Mouse (Mus musculus) embryonic fibroblast, embryonic 13.5 days (primary cell): ENCODE data around the gene Myo5a. TPM values are rescaled to one million over a fixed set of nuclear protein-coding genes. Genes with fewer than 3 reads are reported as not detected.

Experiments used
- H3K27ac ChIP-seq: 2 replicates; pipeline ENCODE4 v1.5.1; 2012; ENCODE audit warnings: low read length, control low read depth, inconsistent platforms; ENCODE audit not compliant: insufficient read depth
- H3K4me1 ChIP-seq: 2 replicates; pipeline ENCODE4 v1.6.1; 2011; ENCODE audit warnings: low read length; ENCODE audit not compliant: control insufficient read depth, insufficient read depth
- H3K4me3 ChIP-seq: 2 replicates; pipeline ENCODE4 v1.5.1; 2011; ENCODE audit warnings: mild to moderate bottlenecking, control low read depth, low read length; ENCODE audit not compliant: insufficient read depth
- CTCF ChIP-seq: IDR thresholded peaks from 2 replicates; pipeline ENCODE4 v1.5.1; 2011; ENCODE audit warnings: mild to moderate bottlenecking, control low read depth, low read length, moderate library complexity, borderline replicate concordance; ENCODE audit not compliant: insufficient read depth
- POLR2A ChIP-seq: IDR thresholded peaks from 2 replicates; pipeline ENCODE4 v1.6.1; 2011; ENCODE audit warnings: low read depth, mild to moderate bottlenecking, control low read depth, low read length, moderate library complexity
- polyA plus RNA-seq: library from polyadenylated mRNA; stranded (reverse); fragments of >200 nt; gene quantifications from 2 replicates; pipeline ENCODE4 v1.2.4, GENCODE M21; 2011; ENCODE audit warnings: low read depth; ENCODE audit not compliant: missing spikeins, insufficient read length

Gene Myo5a
- polyA plus RNA-seq, 1 experiment, result 103 TPM

DNA sequence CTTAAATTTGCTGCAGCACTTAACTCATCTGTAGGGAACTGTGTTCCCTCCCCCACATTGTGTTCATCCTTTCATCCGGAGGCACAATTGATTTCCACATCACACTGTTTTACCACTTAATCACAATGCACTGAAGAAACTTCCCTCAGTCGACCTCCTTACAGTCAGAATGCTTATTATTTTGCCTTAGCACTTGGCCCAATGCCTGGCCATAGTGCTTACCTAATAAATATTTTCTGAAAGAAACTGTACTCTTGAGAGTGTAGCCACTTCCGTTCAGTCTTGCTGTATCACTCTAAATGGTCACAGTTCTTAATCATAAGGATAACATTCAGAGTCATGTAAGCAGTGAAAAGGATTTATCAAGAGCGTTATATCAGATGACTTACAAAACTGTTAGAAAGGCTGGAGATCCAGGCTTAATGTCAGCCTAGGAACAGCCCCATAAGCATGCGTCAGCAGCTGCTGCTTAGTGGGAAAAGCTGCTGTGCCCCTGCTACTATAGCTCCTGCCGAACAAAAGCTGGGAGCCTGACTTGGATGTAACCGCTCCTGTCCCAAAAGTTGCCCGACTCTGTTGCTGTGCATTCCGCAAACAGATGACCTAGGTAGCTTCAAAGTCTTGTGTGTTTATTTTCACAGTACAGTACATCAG, 6.0 kb upstream of the Myo5a start:
- Histone ChIP-seq H3K27ac (peak overlapping the region; percentile 43), H3K4me1 (peaks cover 3% of the 10 kb centered on the region; the same call in 1 of the 2 replicates)
- TF ChIP-seq POLR2A (no peak), CTCF (no peak)

DNA sequence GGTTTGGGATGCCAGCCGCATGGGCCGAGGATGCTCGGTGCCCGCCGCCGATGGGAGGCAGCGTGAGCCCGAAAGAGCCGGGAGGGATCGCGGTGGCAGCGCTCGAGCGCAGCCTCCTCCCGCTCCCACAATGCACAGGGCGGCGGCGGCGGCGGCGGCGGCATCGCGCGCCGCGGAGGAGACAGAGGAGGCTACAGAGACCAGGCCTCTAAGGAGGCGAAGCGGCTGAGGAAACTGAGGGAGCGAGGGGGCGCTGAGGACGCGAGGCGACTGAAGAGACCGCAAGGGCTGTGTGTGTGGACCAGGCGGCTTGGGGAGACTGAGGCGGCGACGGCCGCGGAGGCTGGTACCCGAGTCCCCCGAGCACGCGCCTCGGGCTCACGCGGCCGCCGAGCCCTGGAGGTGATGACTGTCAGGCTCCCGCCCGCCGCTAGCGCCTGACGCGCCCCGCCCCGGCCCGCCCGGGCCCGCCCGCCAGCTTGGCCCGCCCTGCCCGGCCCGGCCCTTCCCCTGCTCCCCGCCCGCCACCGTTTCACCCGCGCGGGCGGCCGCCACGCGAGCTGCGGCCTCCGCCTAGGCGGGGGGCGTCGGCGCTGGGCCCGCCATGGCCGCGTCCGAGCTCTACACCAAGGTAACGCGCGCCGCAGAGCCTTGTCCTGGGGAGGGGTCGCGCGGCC, 352 bp downstream of the Myo5a start:
- Histone ChIP-seq H3K27ac (peak overlapping the region; percentile 93), H3K4me1 (no peaks in the 10 kb centered on the region; the same call in 1 of the 2 replicates), H3K4me3 (peak overlapping the region; percentile 92)
- TF ChIP-seq POLR2A (peak; percentile 67), CTCF (no peak)

More for the DNA sequence above, 6.0 kb upstream of the Myo5a start:
- H3K4me3 ChIP-seq, result no peak overlapping the region

DNA sequence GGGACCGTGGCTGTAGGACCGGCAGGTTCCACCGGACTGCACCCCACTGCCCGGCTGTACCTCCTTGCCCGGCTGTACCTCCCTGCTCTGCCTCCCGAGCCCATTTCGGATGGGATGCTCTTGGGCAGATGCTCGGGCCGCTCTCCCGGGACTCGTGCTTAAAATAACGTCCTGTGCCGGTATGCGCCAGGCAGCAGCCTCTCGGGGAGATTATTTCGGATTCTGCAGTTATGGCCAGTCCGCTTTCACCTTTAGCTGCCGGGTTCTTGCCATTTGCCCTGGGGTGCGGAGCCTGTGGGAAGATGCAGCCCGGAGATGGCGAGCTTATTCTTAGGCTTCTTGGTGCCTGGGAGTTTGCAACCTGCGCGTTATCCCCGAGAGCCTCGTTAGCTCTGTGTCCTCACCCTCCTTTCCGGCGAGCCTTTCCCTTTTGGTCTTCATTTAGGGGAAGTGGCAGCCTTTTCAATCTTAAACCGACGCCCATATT, 934 bp downstream of the Myo5a start:
- peak overlapping the region; percentile 15 for H3K27ac ChIP-seq
- no peaks in the 10 kb centered on the region; the same call in 1 of the 2 replicates for H3K4me1 ChIP-seq
- TF ChIP-seq POLR2A (no peak), CTCF (no peak)
- peak overlapping the region; percentile 92 for H3K4me3 ChIP-seq

DNA sequence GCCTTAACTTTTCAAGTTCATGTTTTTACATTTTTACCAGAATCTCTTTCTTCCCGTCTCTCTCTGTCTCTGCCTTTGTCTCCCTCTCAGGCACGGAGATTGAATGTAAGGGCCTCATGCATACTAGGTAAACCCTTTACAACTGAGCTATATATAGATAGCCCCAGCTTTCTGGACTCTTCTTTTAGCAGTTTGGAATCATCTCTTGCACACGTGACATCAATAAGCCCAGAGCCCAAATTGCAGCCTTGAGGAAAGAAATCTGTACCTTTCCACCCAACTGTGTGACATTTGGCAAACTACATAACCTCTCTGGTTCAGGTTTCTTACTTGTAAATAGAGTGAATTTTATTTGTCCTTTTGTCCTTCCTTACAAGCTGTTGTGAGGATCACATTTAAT, 1.5 kb downstream of the Myo5a start:
- Histone ChIP-seq H3K4me1 (peaks cover 3% of the 10 kb centered on the region), H3K4me3 (peak overlapping the region; percentile 92), H3K27ac (no peak overlapping the region)
- no peak for TF ChIP-seq CTCF
- no peak for TF ChIP-seq POLR2A

DNA sequence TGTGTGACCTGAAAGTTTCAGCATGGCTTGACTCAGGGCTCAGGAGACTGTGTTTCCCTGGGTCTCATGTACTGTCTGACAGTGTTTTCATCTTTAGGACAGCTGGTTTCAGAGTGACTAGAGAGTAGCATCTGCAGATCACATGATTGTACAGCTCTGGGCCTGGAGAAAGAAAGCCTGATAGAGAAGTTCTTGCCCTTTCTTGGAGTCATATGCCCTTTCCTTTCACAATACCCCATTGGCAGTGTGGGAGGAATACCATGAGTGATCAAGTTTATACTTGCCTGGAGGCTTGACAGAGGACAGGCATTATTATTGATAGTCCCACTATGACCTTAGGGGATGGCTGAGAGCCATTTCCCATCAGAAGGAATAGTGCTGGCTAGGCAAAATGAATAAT, 6.4 kb downstream of the Myo5a start:
- Histone ChIP-seq H3K4me3 (no peak overlapping the region), H3K4me1 (peaks cover 3% of the 10 kb centered on the region), H3K27ac (no peak overlapping the region)
- TF ChIP-seq CTCF, result no peak
- no peak for TF ChIP-seq POLR2A

DNA sequence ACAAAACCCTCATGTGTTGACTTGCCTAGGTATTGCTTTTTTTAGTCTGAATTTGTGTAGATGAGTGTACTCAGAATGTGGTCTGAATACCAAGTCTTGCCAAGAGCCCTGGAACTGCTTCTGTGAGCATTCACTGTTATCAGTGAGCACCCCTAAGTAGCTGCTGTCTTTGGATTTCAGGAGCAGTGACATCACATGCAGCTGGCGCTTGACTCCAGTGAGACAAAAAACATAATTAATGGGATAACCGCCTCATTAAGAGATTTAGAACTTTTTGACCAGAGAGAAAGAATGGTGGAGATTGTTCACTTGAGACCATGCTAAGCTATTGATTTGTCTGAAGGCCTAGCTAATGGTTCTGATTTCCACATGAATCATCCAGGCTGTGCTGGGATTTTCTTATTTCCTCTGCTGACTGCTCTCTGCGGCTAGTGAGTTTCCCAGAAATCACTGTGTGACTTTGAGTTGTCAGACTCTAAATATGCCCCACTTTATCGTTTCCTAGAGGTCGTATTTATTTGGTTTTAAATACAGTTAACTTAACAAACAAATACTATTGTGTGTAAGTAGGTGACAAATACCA, 14.5 kb downstream of the Myo5a start:
- TF ChIP-seq CTCF (no peak), POLR2A (no peak)
- Histone ChIP-seq H3K4me1 (peaks cover 13% of the 10 kb centered on the region; the same call in 1 of the 2 replicates), H3K4me3 (no peak overlapping the region), H3K27ac (peak overlapping the region; percentile 73)

DNA sequence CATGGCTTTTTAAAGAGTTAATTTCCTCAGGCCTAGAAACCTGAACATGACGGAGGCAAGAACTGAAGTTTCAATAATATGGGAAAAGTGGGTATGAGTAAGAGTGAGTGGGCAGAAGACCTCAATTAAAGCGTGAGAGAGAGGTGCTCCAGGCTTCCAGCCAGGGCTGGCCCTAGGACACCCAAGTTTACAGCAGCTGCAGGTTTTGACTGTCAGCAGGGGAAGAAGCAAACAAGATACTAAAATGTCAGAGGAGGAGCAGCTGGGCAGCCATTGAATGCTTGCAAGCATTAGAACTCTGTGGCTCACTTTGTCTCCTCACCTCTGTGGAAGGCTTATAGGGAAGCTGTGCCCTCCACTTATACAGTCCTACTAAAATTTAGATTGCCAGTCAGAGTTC, 17.0 kb downstream of the Myo5a start:
- H3K27ac ChIP-seq, result 0 out of 2 replicates have a peak overlapping the region, but pooled peaks have one; percentile 42
- TF ChIP-seq POLR2A (no peak), CTCF (no peak)
- H3K4me3 ChIP-seq, result no peak overlapping the region
- H3K4me1 ChIP-seq, result peaks cover 20% of the 10 kb centered on the region

DNA sequence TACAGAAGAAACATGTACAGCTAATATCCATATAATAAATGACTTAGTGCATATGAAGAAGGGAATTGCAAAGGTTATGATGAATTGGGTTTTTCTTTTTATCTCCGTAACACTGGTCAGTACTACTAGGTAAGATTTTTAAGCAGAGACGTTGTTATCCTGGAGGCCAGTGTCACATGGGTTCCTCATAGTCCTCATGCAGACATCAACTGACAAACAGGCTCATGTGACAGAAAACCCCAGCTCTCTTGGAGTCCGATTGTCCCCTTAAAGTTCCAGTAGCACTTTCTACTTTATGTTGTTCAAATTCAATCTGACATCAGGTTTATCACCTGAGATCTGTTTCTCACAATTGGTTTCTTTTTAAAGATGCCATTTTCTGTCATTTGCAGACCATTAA, 18.5 kb downstream of the Myo5a start:
- H3K4me1 ChIP-seq, result peaks cover 24% of the 10 kb centered on the region
- no peak for TF ChIP-seq CTCF
- TF ChIP-seq POLR2A, result no peak

DNA sequence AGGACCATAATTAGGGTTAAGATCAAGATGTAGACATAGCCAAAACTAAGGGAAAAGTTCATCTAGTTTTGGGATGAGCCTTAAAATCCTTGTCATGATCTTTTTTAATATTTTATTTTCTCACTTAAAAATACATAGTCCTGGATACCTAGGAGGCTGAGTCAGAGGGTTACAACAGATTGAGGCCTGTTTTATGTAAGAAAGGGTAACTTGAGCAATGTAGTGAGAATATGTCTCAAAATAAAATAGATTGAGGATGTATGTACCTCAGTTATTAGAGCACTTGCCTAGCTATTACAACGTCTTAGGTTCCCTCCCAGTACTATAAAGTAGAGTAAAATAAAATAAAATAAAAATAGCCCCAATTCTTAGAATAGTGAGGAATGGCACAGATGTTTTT, 21.3 kb downstream of the Myo5a start:
- TF ChIP-seq CTCF (no peak), POLR2A (no peak)
- H3K4me1 ChIP-seq, result peaks cover 18% of the 10 kb centered on the region
- peak overlapping the region; percentile 81 for H3K27ac ChIP-seq
- H3K4me3 ChIP-seq, result no peak overlapping the region

More for the DNA sequence above, 18.5 kb downstream of the Myo5a start:
- no peak overlapping the region for H3K27ac ChIP-seq
- H3K4me3 ChIP-seq, result no peak overlapping the region

DNA sequence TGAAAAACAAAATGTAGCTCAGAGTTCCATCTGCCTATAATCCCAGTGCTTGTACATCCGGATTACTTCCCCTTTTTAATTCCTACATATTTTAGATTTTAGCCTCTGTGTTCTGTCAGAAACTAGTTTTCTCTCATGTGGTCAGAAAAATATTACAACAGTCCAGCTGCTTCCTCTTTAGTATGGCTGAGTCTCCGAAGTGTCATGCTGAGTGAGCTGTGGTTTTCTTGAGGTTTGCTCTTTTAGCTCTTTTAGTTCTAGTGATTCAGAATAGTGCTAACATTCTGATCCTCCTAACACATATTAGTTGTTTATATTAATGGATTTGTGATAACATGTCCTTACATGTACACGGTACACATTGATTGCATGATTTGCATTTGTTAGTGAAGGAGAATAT, 23.9 kb downstream of the Myo5a start:
- H3K4me1 ChIP-seq, result peaks cover 15% of the 10 kb centered on the region
- TF ChIP-seq CTCF (no peak), POLR2A (no peak)
- no peak overlapping the region for H3K4me3 ChIP-seq
- H3K27ac ChIP-seq, result peak overlapping the region; percentile 35; the same call in 1 of the 2 replicates
